Mouse (Mus musculus): ENCODE data around the gene Lrrc75b.

Lrrc75b gene

GRCm38 (mm10) chr10:75504234-75505129 is 55.6 kb downstream of the Lrrc75b start:
- CTCF ChIA-PET = no interaction called here

DNA sequence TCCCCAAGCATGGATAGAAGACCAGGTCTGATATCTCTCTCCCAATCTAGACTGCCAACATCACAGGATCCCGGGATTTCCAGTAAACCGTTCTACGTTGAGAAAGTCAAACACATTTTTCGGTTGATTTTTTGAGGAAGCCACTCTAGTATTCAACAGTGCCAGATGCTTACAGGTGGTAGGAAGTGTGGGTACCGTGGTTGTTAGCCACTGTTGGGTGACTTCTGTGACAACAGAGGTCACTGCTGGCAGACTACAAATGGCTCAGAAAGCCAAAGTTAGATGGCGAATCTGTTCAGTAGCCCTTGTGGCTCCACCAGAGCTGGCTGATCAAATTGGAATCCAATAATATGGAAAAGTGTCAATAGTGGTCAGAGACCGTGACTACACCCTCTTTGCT is 56.4 kb downstream of the Lrrc75b start:
- CTCF ChIA-PET = no interaction called here

GRCm38 (mm10) chr10:75501641-75502040 is 58.5 kb downstream of the Lrrc75b start:
- CTCF ChIA-PET = interaction anchor here (0.5 kb wide), 1 partner anchor 10 kb away, joined by 3 read pairs; no protein-coding TSS in a partner anchor

DNA sequence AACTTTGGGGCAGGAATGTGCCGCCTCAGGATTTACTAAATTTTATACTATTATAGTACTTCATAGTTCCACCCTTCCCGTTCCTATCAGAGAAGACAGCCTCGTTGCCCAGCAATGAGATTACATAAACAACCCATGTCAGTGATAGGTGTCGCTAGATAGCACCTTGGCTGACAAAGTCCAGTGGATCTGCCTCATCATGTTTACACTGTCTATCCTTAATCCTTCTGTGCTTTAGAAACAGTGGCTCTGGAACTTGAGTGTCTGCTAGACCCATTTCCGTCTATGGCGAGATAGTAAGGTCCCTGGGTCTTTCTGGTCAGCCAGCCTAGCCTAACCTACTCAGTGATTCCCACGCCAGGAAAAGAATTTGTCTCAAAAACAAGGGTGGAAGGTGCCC is 59.8 kb downstream of the Lrrc75b start:
- CTCF ChIA-PET = interaction anchor here (0.6 kb wide), 1 partner anchor 81 kb away, joined by 6 read pairs; no protein-coding TSS in a partner anchor

Data from spleen, embryonic (tissue).